Mouse (Mus musculus): ENCODE results near the gene Adamtsl4.
"Not testable (repeated sequence)": the region's sequence is repeated elsewhere in the genome, so short reads cannot be mapped to it uniquely, and the experiment has no call there.

Adamtsl4 gene

GRCm38 (mm10) chr3:95675301-95676092 is 12.2 kb downstream of the Adamtsl4 start:
- DNase-seq: peak; percentile 69 to 82

- DNase-seq: no peak
Measured at GRCm38 (mm10) chr3:95674812-95675211, 12.9 kb downstream of the Adamtsl4 start.

GRCm38 (mm10) chr3:95674236-95674635 is 13.5 kb downstream of the Adamtsl4 start:
- no peak for DNase-seq

GRCm38 (mm10) chr3:95673707-95674211 is 14.0 kb downstream of the Adamtsl4 start:
- no peak for DNase-seq

- DNase-seq: no peak
Measured at GRCm38 (mm10) chr3:95672861-95673706, 14.6 kb downstream of the Adamtsl4 start.

- DNase-seq: no peak
Measured at GRCm38 (mm10) chr3:95672461-95672860, 15.3 kb downstream of the Adamtsl4 start.

GRCm38 (mm10) chr3:95671201-95671600 is 16.5 kb downstream of the Adamtsl4 start:
- no peak for DNase-seq

GRCm38 (mm10) chr3:95670419-95670818 is 17.3 kb downstream of the Adamtsl4 start:
- DNase-seq: not testable (repeated sequence)

GRCm38 (mm10) chr3:95669309-95669665 is 18.4 kb downstream of the Adamtsl4 start:
- DNase-seq: no peak

- no peak for DNase-seq
Measured at GRCm38 (mm10) chr3:95668589-95669308, 19.0 kb downstream of the Adamtsl4 start.

- peak; percentile 48 to 51 for DNase-seq
Measured at GRCm38 (mm10) chr3:95668026-95668425, 19.7 kb downstream of the Adamtsl4 start.

- DNase-seq: no peak
Measured at GRCm38 (mm10) chr3:95667521-95667920, 20.2 kb downstream of the Adamtsl4 start.

GRCm38 (mm10) chr3:95666124-95666844 is 21.4 kb downstream of the Adamtsl4 start:
- DNase-seq: peak in 1 of 2 experiments; percentile 38

GRCm38 (mm10) chr3:95664940-95665352 is 22.8 kb downstream of the Adamtsl4 start:
- no peak for DNase-seq

GRCm38 (mm10) chr3:95663969-95664608 is 23.6 kb downstream of the Adamtsl4 start:
- no peak for DNase-seq

GRCm38 (mm10) chr3:95663486-95663885 is 24.2 kb downstream of the Adamtsl4 start:
- no peak for DNase-seq

GRCm38 (mm10) chr3:95662724-95663449 is 24.8 kb downstream of the Adamtsl4 start:
- DNase-seq: no peak

GRCm38 (mm10) chr3:95661945-95662715 is 25.6 kb downstream of the Adamtsl4 start:
- DNase-seq: no peak

GRCm38 (mm10) chr3:95660788-95661478 is 26.8 kb downstream of the Adamtsl4 start:
- no peak for DNase-seq

- no peak for DNase-seq
Measured at GRCm38 (mm10) chr3:95659948-95660347, 27.8 kb downstream of the Adamtsl4 start.
